Comparison of ENCODE assay signal across 8 mouse cellular contexts in genomic region chr3:142063536-142064226, GRCm38 (mm10).
DNase-seq lines count a peak whose midpoint lies in the region; ATAC-seq and TF ChIP-seq lines count a peak whose summit lies in the region.

No protein-coding gene starts in this region.

- H3K4me3 ChIP-seq in forebrain, postnatal 0 days (ENCODE audit: low read depth, low read length): no peak overlapping the region
- no peak overlapping the region for H3K4me3 ChIP-seq in myocyte

- no peak overlapping the region for H3K27ac ChIP-seq in forebrain, postnatal 0 days (ENCODE audit: low read depth, low read length)

- no peaks in the 10 kb centered on the region for H3K27me3 ChIP-seq in forebrain, postnatal 0 days (ENCODE audit: insufficient read depth, low read length)
- H3K27me3 ChIP-seq in myocyte (ENCODE audit: control insufficient read depth, insufficient read depth, insufficient read length): no peaks in the 10 kb centered on the region

- TF ChIP-seq POLR2A in myocyte (IDR thresholded peaks at IDR 0.05; ENCODE audit: insufficient read length, low read depth): no peak

- H3K36me3 ChIP-seq in forebrain, postnatal 0 days (ENCODE audit: insufficient read depth): no peaks in the 10 kb centered on the region
- no peaks in the 10 kb centered on the region for H3K36me3 ChIP-seq in myocyte (ENCODE audit: control insufficient read depth, insufficient read depth)

- peak; percentile 60 for ATAC-seq in forebrain, postnatal 0 days
- no peak for ATAC-seq in monocyte, adult 5-6 weeks (replicated peaks; ENCODE audit: insufficient number of reproducible peaks, low FRiP score, low TSS enrichment, poor library complexity, severe bottlenecking)

- DNase-seq in cerebellum, postnatal 10 days: peak; percentile 9 to 34
- no peak for DNase-seq in cerebellum, adult 9-10 months
- peak; percentile 22 for DNase-seq in forebrain, postnatal 0 days
- DNase-seq in kidney, postnatal 25 days: peak; percentile 18 to 37
- DNase-seq in thymus, postnatal 0 days (ENCODE audit: low spot score): no peak
- no peak for DNase-seq in testis, postnatal 10 days (ENCODE audit: low spot score)

- H3K4me1 ChIP-seq in forebrain, postnatal 0 days (ENCODE audit: insufficient read depth): no peaks in the 10 kb centered on the region

- no peaks in the 10 kb centered on the region for H3K9me3 ChIP-seq in forebrain, postnatal 0 days (ENCODE audit: low read length)

- no peaks in the 10 kb centered on the region for H3K79me2 ChIP-seq in myocyte (ENCODE audit: control insufficient read depth, insufficient read depth)

- WGBS in forebrain, postnatal 0 days: 11% methylated on average over 12 of the region's 12 CpGs

- no peak overlapping the region for H3K9ac ChIP-seq in forebrain, postnatal 0 days

- no peak overlapping the region for H3ac ChIP-seq in myocyte (ENCODE audit: control insufficient read depth, insufficient read length)

- no peak overlapping the region for H3K4me2 ChIP-seq in forebrain, postnatal 0 days (ENCODE audit: low read depth)
- no peak overlapping the region for H3K4me2 ChIP-seq in myocyte (ENCODE audit: low read depth)

- TF ChIP-seq CTCF in forebrain, postnatal 0 days (IDR thresholded peaks at IDR 0.05; ENCODE audit: low read depth): no peak

TF ChIP-seq in myocyte, 11 proteins besides CTCF, POLR2A, EP300 and RAD21:
- peak in 2 of 3 experiments; percentile 11 to 34 for TF ChIP-seq MYOD1 (IDR thresholded peaks at IDR 0.05; ENCODE audit: control insufficient read depth in 1 of 3, insufficient read length in 2 of 3, low read depth in 2 of 3)
- no peak for TF ChIP-seq CEBPB (IDR thresholded peaks at IDR 0.05; ENCODE audit: insufficient read depth, poor library complexity, severe bottlenecking)
- TF ChIP-seq MAX (IDR thresholded peaks at IDR 0.05; ENCODE audit: low read depth): no peak

Comparison
In these comparisons a context has a peak if more than half of its experiments do, and no peak if none do; other contexts are left out.
1. DNase-seq: peak in cerebellum, postnatal 10 days (2 of 2), forebrain, postnatal 0 days (single experiment) and kidney, postnatal 25 days (2 of 2); none in cerebellum, adult 9-10 months (single experiment), thymus, postnatal 0 days (single experiment) and testis, postnatal 10 days (single experiment).